Mouse (Mus musculus) liver, adult (tissue): ENCODE data around the gene Noxo1.

ENCODE experiments used
- GATA4 ChIP-seq: IDR thresholded peaks from 2 replicates; pipeline ENCODE4 v1.6.1; 2014; ENCODE audit warnings: mild to moderate bottlenecking, low read length; ENCODE audit not compliant: insufficient replicate concordance

The Noxo1 gene

DNA sequence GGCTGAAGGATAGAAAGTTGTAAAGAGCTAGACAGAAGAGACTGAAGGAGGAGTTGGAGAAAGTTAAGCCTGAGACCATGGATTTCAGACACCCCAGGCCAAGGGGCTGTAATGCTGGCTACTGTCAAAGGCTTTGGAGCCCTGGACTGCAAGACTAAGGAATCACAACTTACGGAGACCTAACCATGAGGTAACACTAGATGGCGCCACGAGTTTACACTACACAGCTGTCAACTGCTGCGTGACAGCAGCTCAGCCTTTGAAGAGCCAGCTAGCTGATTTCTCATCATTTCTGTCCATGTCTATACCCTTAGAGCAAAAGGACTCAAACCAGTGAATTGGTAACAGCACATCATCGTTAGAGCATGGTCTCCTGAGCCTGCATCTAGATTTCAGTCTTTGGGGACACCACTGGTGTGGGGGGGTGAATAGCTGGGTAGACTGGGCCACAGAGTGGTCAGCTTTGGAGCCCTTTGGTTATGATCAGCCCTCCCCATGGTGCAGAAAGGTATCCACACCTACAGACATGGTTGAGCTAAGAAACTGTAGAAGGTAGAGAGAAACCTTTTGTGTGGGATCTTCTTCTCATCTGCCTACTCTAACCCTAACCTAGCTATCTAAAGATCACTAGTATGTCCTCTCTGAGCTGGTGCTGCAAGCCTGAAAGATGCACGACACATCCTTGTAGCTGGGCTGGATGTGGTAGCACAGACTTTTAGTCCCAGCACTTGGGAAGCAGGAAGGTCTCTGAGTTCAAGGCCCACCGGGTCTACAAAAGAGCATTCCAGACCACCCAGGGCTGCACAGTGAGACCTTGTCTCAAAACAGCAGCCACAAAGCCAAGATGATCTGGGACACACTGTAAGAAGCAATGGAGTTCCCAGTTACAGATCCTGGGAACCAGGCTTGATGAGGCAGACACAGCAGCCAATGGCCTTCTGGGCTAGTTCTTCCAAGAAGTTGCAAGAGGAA is 49.8 kb downstream of the Noxo1 start:
- no peak for TF ChIP-seq GATA4

DNA sequence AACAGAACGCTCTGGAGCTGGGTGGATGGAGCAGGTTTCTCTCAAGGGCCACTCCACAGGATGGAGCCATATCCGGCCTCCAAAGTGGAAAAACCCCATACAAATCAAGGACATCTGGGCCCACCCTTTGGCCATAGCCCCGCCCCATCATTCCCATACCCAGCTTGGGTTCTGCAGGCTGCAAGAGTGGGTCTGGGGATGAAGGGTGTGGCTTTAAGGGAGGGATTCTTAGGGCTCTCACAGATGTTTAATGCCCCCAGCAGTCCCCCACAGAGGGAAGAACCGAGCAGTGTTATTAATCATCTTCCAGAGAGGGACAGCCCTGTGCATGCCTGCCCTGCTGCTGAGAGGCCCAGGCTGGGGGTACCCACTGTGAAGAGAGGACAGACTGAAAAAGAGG is 51.0 kb downstream of the Noxo1 start:
- TF ChIP-seq GATA4, result no peak
